Mouse (Mus musculus) spleen, postnatal 14 days (tissue): ENCODE measurements around the gene Mif4gd.

Experiments
- DNase-seq, 2 experiments: peaks; one replicate each; pipeline ENCODE4 v3.0.0; 2021 to 2022; ENCODE audit warnings: low spot score in 2 of 2

The Mif4gd gene

DNA sequence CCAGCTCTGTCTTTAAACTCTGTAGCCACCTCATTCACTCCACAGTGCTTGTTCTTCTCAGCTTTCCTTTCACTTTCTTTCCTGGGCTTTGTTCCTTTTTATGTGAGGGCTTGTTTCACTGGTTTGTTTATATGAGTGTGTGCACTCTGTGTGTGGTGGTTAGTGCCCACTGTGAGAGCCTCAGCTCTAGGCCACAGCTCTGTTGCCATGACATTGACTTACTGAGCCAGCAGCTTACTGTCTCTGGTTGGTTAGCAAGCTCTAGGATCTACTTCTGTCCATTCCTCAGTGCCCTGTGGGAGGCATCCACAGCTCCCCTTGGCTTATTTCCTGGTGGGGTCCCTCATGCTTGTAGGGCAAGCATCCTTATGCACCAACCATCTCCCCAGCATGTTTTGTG, 33.7 kb downstream of the Mif4gd start:
- no peak for DNase-seq

DNA sequence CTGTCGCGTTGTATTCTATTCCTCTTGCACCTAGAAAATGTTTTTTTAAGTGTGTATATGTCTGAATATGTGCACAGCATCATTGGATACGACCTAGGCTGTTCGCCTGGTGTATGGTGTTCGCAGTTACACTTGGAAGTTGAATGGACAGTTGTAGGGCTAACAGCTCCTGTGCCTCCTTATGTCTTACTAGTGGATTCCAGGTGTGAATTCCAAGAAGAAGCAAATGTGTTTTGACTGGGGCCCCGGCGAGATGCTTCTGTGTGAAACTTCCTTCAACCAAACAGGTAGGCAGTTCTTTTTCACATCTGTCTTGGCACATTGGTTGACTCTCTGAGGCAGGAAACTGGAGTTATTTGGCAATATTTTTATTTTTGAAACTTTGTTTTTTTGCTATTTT, 47.8 kb downstream of the Mif4gd start:
- no peak for DNase-seq

DNA sequence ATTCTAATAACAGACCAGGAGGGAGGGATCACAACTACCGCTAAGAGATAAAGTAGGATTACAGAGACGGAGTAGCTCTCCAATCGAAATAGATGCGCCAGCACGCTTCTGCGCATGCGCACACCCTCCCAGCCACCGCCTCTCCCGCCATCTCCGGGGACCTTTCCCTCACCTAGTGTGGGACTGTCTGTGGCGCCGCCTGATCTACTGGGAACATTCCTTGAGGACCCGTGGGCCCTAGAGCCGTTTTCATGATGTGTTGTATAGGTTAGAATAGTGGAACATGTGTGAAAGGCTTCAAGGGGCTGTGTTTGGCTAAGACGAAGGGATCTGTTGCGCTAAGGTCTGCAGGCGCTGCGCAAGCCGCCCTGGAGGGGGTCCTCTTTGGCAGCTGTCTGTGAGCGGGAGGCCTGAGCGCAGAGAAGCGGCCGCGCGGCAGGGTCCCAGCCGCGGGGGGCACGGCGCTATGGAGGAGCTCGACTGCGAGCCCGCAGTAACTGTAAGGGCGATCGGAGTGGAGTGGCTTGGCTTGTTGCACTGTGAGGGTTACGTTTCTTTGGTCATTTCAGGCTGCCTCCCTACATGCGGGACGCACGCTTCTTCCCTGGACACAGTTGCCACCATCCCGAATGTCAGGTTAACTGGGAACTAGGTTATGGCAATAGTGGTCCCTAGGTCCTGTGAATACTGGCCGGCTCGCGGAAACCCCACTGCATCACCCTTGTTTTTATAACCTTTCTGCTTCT, 48.5 kb downstream of the Mif4gd start, which contains the start of gene Nup85:
Gene Nup85, plus strand, starts transcription at position 371 of the 746 bp plus-strand sequence.
- peak; percentile 98 for DNase-seq

DNA sequence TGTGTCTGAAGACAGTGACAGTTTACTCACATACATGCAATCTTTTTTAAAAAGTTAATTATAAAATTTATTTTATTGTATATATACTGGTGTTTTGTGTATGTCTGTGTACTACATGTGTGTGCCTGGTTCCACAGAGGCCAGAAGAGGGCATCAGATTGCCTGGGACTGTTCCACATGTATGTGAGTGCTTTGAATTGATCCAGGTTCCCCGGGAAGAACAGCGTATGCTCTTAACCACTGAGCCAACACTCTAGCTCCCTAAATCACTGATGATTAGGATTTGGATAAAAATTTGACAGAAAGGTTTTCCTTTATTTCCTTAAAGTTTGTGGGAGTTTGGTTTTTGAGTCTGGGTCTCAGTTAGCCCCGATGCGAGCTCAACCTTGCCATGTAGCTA, 49.4 kb downstream of the Mif4gd start:
- no peak for DNase-seq
